Mouse (Mus musculus): ENCODE measurements around the gene Cckbr.

GRCm38 (mm10) chr7:105501984-105502383, 76.5 kb downstream of the Cckbr start:
- no peak for TF ChIP-seq USF1 (IDR thresholded peaks at IDR 0.05; ENCODE audit: low read depth)
- no peak for TF ChIP-seq POLR2A (IDR thresholded peaks at IDR 0.05; ENCODE audit: insufficient read length, low read depth)
- no peak for TF ChIP-seq MAX (IDR thresholded peaks at IDR 0.05; ENCODE audit: low read depth)
- TF ChIP-seq MYOG (IDR thresholded peaks at IDR 0.05; ENCODE audit: control insufficient read depth in 1 of 3, insufficient read depth in 1 of 3, insufficient read length in 2 of 3, low read depth in 2 of 3), result no peak
- no peak for TF ChIP-seq E2F4 (IDR thresholded peaks at IDR 0.05; ENCODE audit: insufficient read depth)
- TF ChIP-seq POLR2AphosphoS2 (IDR thresholded peaks at IDR 0.05; ENCODE audit: insufficient read length, low read depth), result no peak
- TF ChIP-seq CEBPB (IDR thresholded peaks at IDR 0.05; ENCODE audit: insufficient read depth, poor library complexity, severe bottlenecking), result no peak
